Mouse (Mus musculus) CH12.LX (cell line): ENCODE data around the gene Pla2g4c. TPM values are rescaled to one million over a fixed set of nuclear protein-coding genes. Genes with fewer than 3 reads are reported as not detected.
A peak's percentile ranks its signal among the peaks of the same experiment; 100 is the strongest.

ENCODE experiments used
- DNase-seq: peaks from one replicate; pipeline ENCODE4 v3.0.0-alpha.2; 2013; ENCODE audit errors: extremely low read depth
- H3K27ac ChIP-seq: 2 replicates; pipeline ENCODE4 v1.5.1; 2012; ENCODE audit warnings: low read depth, mild to moderate bottlenecking, control low read depth, moderate library complexity; ENCODE audit not compliant: insufficient read depth
- H3K27me3 ChIP-seq: replicated peaks from 2 replicates; pipeline ENCODE3; 2012; ENCODE audit warnings: inconsistent platforms
- H3K36me3 ChIP-seq, 2 experiments: replicated peaks in 1 of 2; 2 replicates each; pipeline versions ENCODE3 to v1.6.1; 2012; ENCODE audit warnings: inconsistent platforms in 1 of 2, low read length in 1 of 2, mild to moderate bottlenecking in 1 of 2, mixed read lengths in 1 of 2, moderate library complexity in 1 of 2; ENCODE audit not compliant: control insufficient read depth in 1 of 2, insufficient read depth in 1 of 2
- H3K4me1 ChIP-seq, 2 experiments: 2 replicates each; pipeline ENCODE4 v1.6.1; 2012; ENCODE audit warnings: inconsistent platforms in 1 of 2, moderate library complexity in 1 of 2; ENCODE audit not compliant: insufficient read depth in 2 of 2, control insufficient read depth in 1 of 2
- H3K4me2 ChIP-seq: 2 replicates; pipeline ENCODE4 v1.6.1; 2012; ENCODE audit warnings: low read depth, mild to moderate bottlenecking, control low read depth; ENCODE audit not compliant: poor library complexity, insufficient read depth, severe bottlenecking
- H3K4me3 ChIP-seq, 3 experiments: fragments of 150-350 bp in 1 of 3; sonication (generic) in 1 of 3; replicated peaks in 1 of 3; 2 replicates each; pipeline versions ENCODE3 to v1.5.1; 2011 to 2012; ENCODE audit warnings: low read depth in 2 of 3, low read length in 2 of 3, mild to moderate bottlenecking in 2 of 3, moderate library complexity in 2 of 3, control low read depth in 1 of 3, improper control_type of control experiment in 1 of 3, inconsistent platforms in 1 of 3, mixed read lengths in 1 of 3; ENCODE audit not compliant: poor library complexity in 1 of 3
- H3K79me2 ChIP-seq: replicated peaks from 2 replicates; pipeline ENCODE4 v1.6.1; 2012; ENCODE audit warnings: mild to moderate bottlenecking, moderate library complexity; ENCODE audit not compliant: control insufficient read depth, poor library complexity, insufficient read depth, severe bottlenecking; ENCODE audit errors: extremely low read depth
- H3K9ac ChIP-seq: 2 replicates; pipeline ENCODE4 v1.6.1; 2012; ENCODE audit warnings: low read depth, mild to moderate bottlenecking, control low read depth, moderate library complexity; ENCODE audit not compliant: insufficient read depth
- H3K9me3 ChIP-seq: replicated peaks from 2 replicates; pipeline ENCODE3; 2012; ENCODE audit warnings: low read length, inconsistent platforms, mixed read lengths
- CHD1 ChIP-seq: IDR thresholded peaks from 2 replicates; pipeline ENCODE4 v1.6.1; 2012; ENCODE audit warnings: low read depth, low read length, improper control_type of control experiment, inconsistent platforms
- CHD2 ChIP-seq: IDR thresholded peaks from 2 replicates; pipeline ENCODE4 v1.6.1; 2011; ENCODE audit warnings: low read length, improper control_type of control experiment
- CTCF ChIP-seq, 2 experiments: IDR thresholded peaks in 1 of 2; conservative IDR thresholded peaks in 1 of 2; 2 replicates each; pipeline ENCODE4 v1.5.1; 2011 to 2012; ENCODE audit warnings: low read depth in 2 of 2, low read length in 2 of 2, improper control_type of control experiment in 1 of 2, inconsistent platforms in 1 of 2, mild to moderate bottlenecking in 1 of 2, moderate library complexity in 1 of 2
- ETS1 ChIP-seq: conservative IDR thresholded peaks from 2 replicates; pipeline ENCODE4 v1.6.1; 2012; ENCODE audit warnings: low read depth, mild to moderate bottlenecking, inconsistent platforms, low read length, improper control_type of control experiment, moderate library complexity
- MAFK ChIP-seq: IDR thresholded peaks from 2 replicates; pipeline ENCODE4 v1.6.1; 2011; ENCODE audit warnings: low read length, improper control_type of control experiment; ENCODE audit not compliant: insufficient replicate concordance
- MAZ ChIP-seq: IDR thresholded peaks from 2 replicates; pipeline ENCODE4 v1.6.1; 2012; ENCODE audit warnings: low read depth, mild to moderate bottlenecking, inconsistent platforms, low read length, improper control_type of control experiment, moderate library complexity
- MEF2A ChIP-seq: IDR thresholded peaks from 2 replicates; pipeline ENCODE4 v1.6.1; 2014; ENCODE audit warnings: low read depth, mild to moderate bottlenecking, inconsistent platforms, low read length, improper control_type of control experiment, borderline replicate concordance
- POLR2A ChIP-seq: IDR thresholded peaks from 2 replicates; pipeline ENCODE4 v1.6.1; 2011; ENCODE audit warnings: low read depth, mild to moderate bottlenecking, improper control_type of control experiment, low read length
- RAD21 ChIP-seq: IDR thresholded peaks from 2 replicates; pipeline ENCODE4 v1.6.1; 2011; ENCODE audit warnings: low read depth, mild to moderate bottlenecking, low read length, improper control_type of control experiment, moderate library complexity
- SMC3 ChIP-seq: IDR thresholded peaks from 2 replicates; pipeline ENCODE4 v1.6.1; 2011; ENCODE audit warnings: low read depth, low read length, improper control_type of control experiment
- UBTF ChIP-seq: IDR thresholded peaks from 2 replicates; pipeline ENCODE4 v1.6.1; 2012; ENCODE audit warnings: low read depth, mild to moderate bottlenecking, inconsistent platforms, low read length, improper control_type of control experiment, moderate library complexity
- USF1 ChIP-seq: IDR thresholded peaks from 2 replicates; pipeline ENCODE4 v1.6.1; 2014; ENCODE audit warnings: low read depth, mild to moderate bottlenecking, inconsistent platforms, low read length, improper control_type of control experiment
- USF2 ChIP-seq: conservative IDR thresholded peaks from 2 replicates; pipeline ENCODE4 v1.6.1; 2011; ENCODE audit warnings: low read depth, low read length, improper control_type of control experiment
- ZC3H11A ChIP-seq: IDR thresholded peaks from 2 replicates; pipeline ENCODE4 v1.6.1; 2012; ENCODE audit warnings: low read depth, mild to moderate bottlenecking, inconsistent platforms, low read length, improper control_type of control experiment
- ZKSCAN1 ChIP-seq: IDR thresholded peaks from 2 replicates; pipeline ENCODE4 v1.6.1; 2012; ENCODE audit warnings: low read depth, inconsistent platforms, low read length, improper control_type of control experiment, borderline replicate concordance
- ZMIZ1 ChIP-seq: IDR thresholded peaks from 2 replicates; pipeline ENCODE4 v1.6.1; 2012; ENCODE audit warnings: low read depth, mild to moderate bottlenecking, inconsistent platforms, low read length, improper control_type of control experiment
- dilution Hi-C: fragments of 300-500 bp; cut with MboI; formaldehyde crosslinking; loops from 2 replicates; pipeline ENCODE4 v1.14.3; 2020; ENCODE audit warnings: low sequenced_read_pairs; ENCODE audit not compliant: extremely low pct_unique_long_range_greater_than_20kb, extremely low pct_ligation_motif_present
- in situ Hi-C: fragments of 300-500 bp; cut with MboI; formaldehyde crosslinking; loops from 3 replicates; pipeline ENCODE4 v1.14.3; 2019; ENCODE audit warnings: low sequenced_read_pairs, low pct_ligation_motif_present, low pct_unique_long_range_greater_than_20kb, mixed read lengths
- polyA plus RNA-seq: library from polyadenylated mRNA; unstranded; fragments of >175 nt; gene quantifications from 2 replicates; pipeline ENCODE4 v1.2.1, GENCODE M21; 2012; ENCODE audit warnings: low read depth; ENCODE audit not compliant: insufficient read length
- total RNA-seq, 2 experiments: library from RNA; depleted of rRNA; stranded (reverse); fragments of 300-350 nt in 1 of 2; fragments of >200 nt in 1 of 2; gene quantifications; 2 replicates each; pipeline ENCODE4 v1.2.3; 2012 to 2014

Gene Pla2g4c
- total and polyA plus RNA-seq, 3 experiments = 0.17 to 1.7 (median 1.1) TPM

DNA sequence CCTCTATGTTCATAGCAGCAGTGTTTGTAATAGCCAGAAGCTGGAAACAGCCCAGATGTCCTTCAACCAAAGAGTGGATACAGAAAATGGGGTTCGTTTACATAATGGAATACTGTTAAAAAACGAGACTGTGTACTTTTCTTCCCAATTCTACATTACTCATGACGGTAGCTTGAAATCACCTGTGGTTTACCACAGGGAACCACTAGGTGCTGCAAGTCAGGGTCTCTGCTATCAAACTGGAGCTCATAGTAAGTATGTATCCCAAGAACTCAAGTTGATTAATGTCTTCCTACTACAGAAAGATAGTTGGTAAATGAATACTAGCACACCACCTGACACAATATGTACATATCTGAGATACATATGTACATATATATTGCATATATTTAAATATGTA lies 3.0 kb upstream of the Pla2g4c start:
- H3K4me2 ChIP-seq = no peak overlapping the region
- TF ChIP-seq MAFK (no peak), RAD21 (no peak), ZC3H11A (no peak), ZKSCAN1 (no peak), MAZ (no peak), MEF2A (no peak), ZMIZ1 (no peak)
- TF ChIP-seq, all 38 proteins: peak for 0
- Histone ChIP-seq H3K4me3 (no peak overlapping the region), H3K79me2 (no peaks in the 10 kb centered on the region), H3K27me3 (no peaks in the 10 kb centered on the region), H3K27ac (no peak overlapping the region), H3K9me3 (no peaks in the 10 kb centered on the region), H3K36me3 (peaks cover 0 to 20% of the 10 kb centered on the region in 2 experiments), H3K9ac (no peak overlapping the region), H3K4me1 (no peaks in the 10 kb centered on the region)
- dilution Hi-C loops (no loop called here), in situ Hi-C loops (no loop called here)
- peak; percentile 12 for DNase-seq

DNA sequence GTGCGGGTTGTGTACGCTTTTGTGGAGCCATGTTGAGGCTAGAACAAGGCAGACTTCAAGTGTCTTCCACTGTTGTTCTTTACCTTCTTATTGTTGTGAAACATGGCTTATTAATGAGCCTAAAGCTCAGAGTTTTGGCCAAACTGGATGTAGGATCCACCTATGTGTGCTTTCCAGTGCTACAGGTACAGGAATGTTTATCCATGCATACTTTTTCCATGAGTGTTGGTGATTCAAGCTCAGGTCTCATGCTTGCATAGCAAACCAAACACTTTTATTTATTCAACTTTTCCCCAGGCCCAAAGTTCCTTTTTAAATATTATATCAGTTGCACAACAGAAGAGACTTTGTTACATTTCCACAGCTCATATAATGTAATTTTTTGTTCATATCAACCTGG lies 6.1 kb downstream of the Pla2g4c start:
- H3K9me3 ChIP-seq = no peaks in the 10 kb centered on the region
- TF ChIP-seq USF2 (no peak), USF1 (no peak), UBTF (no peak), CHD2 (no peak), SMC3 (no peak), ETS1 (no peak), POLR2A (no peak), CHD1 (no peak), ZC3H11A (no peak)
- no peaks in the 10 kb centered on the region for H3K79me2 ChIP-seq
- peaks cover 5 to 38% of the 10 kb centered on the region in 2 experiments for H3K36me3 ChIP-seq
- in situ Hi-C loops = no loop called here
- no peak overlapping the region for H3K4me2 ChIP-seq
- no peaks in the 10 kb centered on the region for H3K4me1 ChIP-seq
- no peak for DNase-seq
- dilution Hi-C loops = no loop called here
- H3K27me3 ChIP-seq = no peaks in the 10 kb centered on the region
- H3K9ac ChIP-seq = no peak overlapping the region
- no peak overlapping the region for H3K27ac ChIP-seq
- no peak overlapping the region for H3K4me3 ChIP-seq

GRCm38 (mm10) chr7:13355943-13356342 lies 31.5 kb downstream of the Pla2g4c start:
- Histone ChIP-seq H3K4me3 (no peak overlapping the region), H3K4me2 (no peak overlapping the region), H3K79me2 (no peaks in the 10 kb centered on the region), H3K9me3 (peaks cover 4% of the 10 kb centered on the region), H3K9ac (no peak overlapping the region), H3K36me3 (peaks cover 22 to 48% of the 10 kb centered on the region in 2 experiments), H3K4me1 (no peaks in the 10 kb centered on the region), H3K27me3 (no peaks in the 10 kb centered on the region), H3K27ac (no peak overlapping the region)
- no peak for DNase-seq
- in situ Hi-C loops = no loop called here
- dilution Hi-C loops = no loop called here
- no peak for TF ChIP-seq CTCF (conservative IDR thresholded peaks at IDR 0.05 in 1 of 2, IDR thresholded peaks at IDR 0.05 in 1 of 2; ENCODE audit: low read depth in 2 of 2, low read length in 2 of 2)
